Mouse (Mus musculus): ENCODE data around the gene Gm19345.

DNA sequence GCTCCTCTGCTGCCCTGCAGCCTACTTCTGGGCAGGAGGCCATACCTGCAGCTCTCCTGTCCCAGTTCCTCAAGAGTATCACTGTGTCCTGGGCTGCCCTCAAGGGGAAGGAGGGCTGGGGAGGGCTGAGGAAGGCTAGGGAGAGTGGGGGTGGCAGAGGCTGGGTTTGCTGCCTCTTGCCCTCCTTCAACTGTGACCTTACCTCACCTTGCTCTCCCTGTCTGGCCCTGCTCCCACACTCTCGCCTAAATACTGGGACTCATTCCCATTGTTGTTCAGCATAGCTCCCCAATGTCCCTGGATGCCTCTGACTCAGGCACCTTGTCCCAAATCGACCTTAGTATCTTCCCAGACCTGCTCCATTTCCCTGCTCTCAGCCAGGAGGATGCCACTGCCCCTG is 12.4 kb downstream of the Gm19345 start:
- TF ChIP-seq CTCF (IDR thresholded peaks at IDR 0.05; ENCODE audit: borderline replicate concordance, extremely low read depth, insufficient read depth, insufficient read length) = no peak
- TF ChIP-seq POLR2A (IDR thresholded peaks at IDR 0.05; ENCODE audit: borderline replicate concordance, extremely low read depth, insufficient read depth, insufficient read length, poor library complexity, severe bottlenecking) = no peak
